In genomic region chr9:99994285-99995144, GRCm38 (mm10) we compare ENCODE assay signal across 8 mouse cellular contexts.
DNase-seq lines count a peak whose midpoint lies in the region; ATAC-seq lines count a peak whose summit lies in the region.

No protein-coding gene starts in this region.

- peak; percentile 80 for ATAC-seq in midbrain, embryonic 12.5 days (ENCODE audit: low FRiP score, low read depth)
- ATAC-seq in megakaryocyte progenitor cell, adult 5-6 weeks (replicated peaks; ENCODE audit: poor library complexity) = no peak

- peak overlapping the region; percentile 56 for H3K4me2 ChIP-seq in midbrain, embryonic 12.5 days (replicated peaks)

- peak; percentile 26 to 30 for DNase-seq in cerebellum, postnatal 14 days
- DNase-seq in cerebellum, adult 9-11 months = no peak
- DNase-seq in brain, embryonic 18.5 days (ENCODE audit: low read depth, low spot score) = peak; percentile 26
- DNase-seq in hindbrain, embryonic 10.5 days (ENCODE audit: low spot score) = peak; percentile 61
- no peak for DNase-seq in cerebellum, adult 11-12 months
- DNase-seq in cerebellum, postnatal 25 days = no peak

- peaks cover 51% of the 10 kb centered on the region for H3K27me3 ChIP-seq in hindbrain, embryonic 10.5 days (ENCODE audit: insufficient read depth, poor library complexity, severe bottlenecking)
- H3K27me3 ChIP-seq in midbrain, embryonic 12.5 days = peaks cover 45% of the 10 kb centered on the region

- peak overlapping the region; percentile 4 for H3K9ac ChIP-seq in midbrain, embryonic 12.5 days (replicated peaks)

- H3K9me3 ChIP-seq in hindbrain, embryonic 10.5 days = no peaks in the 10 kb centered on the region
- H3K9me3 ChIP-seq in midbrain, embryonic 12.5 days = no peaks in the 10 kb centered on the region

- H3K27ac ChIP-seq in hindbrain, embryonic 10.5 days = peak overlapping the region; percentile 71
- H3K27ac ChIP-seq in midbrain, embryonic 12.5 days (replicated peaks) = peak overlapping the region; percentile 46

- H3K4me3 ChIP-seq in hindbrain, embryonic 10.5 days = peak overlapping the region; percentile 49
- peak overlapping the region; percentile 29 for H3K4me3 ChIP-seq in midbrain, embryonic 12.5 days

- H3K36me3 ChIP-seq in hindbrain, embryonic 10.5 days = no peaks in the 10 kb centered on the region
- no peaks in the 10 kb centered on the region for H3K36me3 ChIP-seq in midbrain, embryonic 12.5 days

- H3K4me1 ChIP-seq in hindbrain, embryonic 10.5 days (replicated peaks) = peaks cover 18% of the 10 kb centered on the region
- H3K4me1 ChIP-seq in midbrain, embryonic 12.5 days = peaks cover 15% of the 10 kb centered on the region

- WGBS in hindbrain, embryonic 10.5 days = 1% methylated on average over 30 of the region's 30 CpGs
- 1% methylated on average over 30 of the region's 30 CpGs for WGBS in midbrain, embryonic 12.5 days

Comparison
In these comparisons a context has a peak if more than half of its experiments do, and no peak if none do; other contexts are left out.
1. DNase-seq: peak in cerebellum, postnatal 14 days (2 of 2), brain, embryonic 18.5 days (single experiment) and hindbrain, embryonic 10.5 days (single experiment); none in cerebellum, adult 9-11 months (single experiment), cerebellum, adult 11-12 months (single experiment) and cerebellum, postnatal 25 days (0 of 2).